Mouse (Mus musculus) hindbrain, embryonic 13.5 days (tissue): Measurements from ENCODE around the gene Nrip2. TPM values are rescaled to one million over a fixed set of nuclear protein-coding genes. Genes with fewer than 3 reads are reported as not detected.

Source experiments
- ATAC-seq: fragments of 200-750 bp; cut with Nextera tagmentation; 2 replicates; pipeline ENCODE4 v1.8.0; 2017; ENCODE audit warnings: moderate TSS enrichment; ENCODE audit not compliant: low FRiP score
- H3K27ac ChIP-seq: fragments of 300-500 bp; sonication (generic); 2 replicates; pipeline ENCODE4 v1.5.1; 2015; ENCODE audit warnings: inconsistent platforms, mild to moderate bottlenecking, moderate library complexity
- H3K27me3 ChIP-seq: fragments of 300-500 bp; sonication (generic); 2 replicates; pipeline ENCODE4 v1.6.1; 2015; ENCODE audit warnings: mild to moderate bottlenecking, inconsistent platforms
- H3K36me3 ChIP-seq: fragments of 300-500 bp; sonication (generic); 2 replicates; pipeline ENCODE4 v1.6.1; 2015; ENCODE audit warnings: mild to moderate bottlenecking, inconsistent platforms
- H3K4me1 ChIP-seq: fragments of 300-500 bp; sonication (generic); replicated peaks from 2 replicates; pipeline ENCODE4 v1.6.1; 2015; ENCODE audit warnings: inconsistent platforms
- H3K4me2 ChIP-seq: fragments of 300-500 bp; sonication (generic); 2 replicates; pipeline ENCODE4 v1.6.1; 2015; ENCODE audit warnings: inconsistent platforms, mild to moderate bottlenecking, moderate library complexity
- H3K4me3 ChIP-seq: fragments of 300-500 bp; sonication (generic); 2 replicates; pipeline ENCODE4 v1.5.1; 2015; ENCODE audit warnings: mild to moderate bottlenecking, inconsistent platforms
- H3K9ac ChIP-seq: fragments of 300-500 bp; sonication (generic); 2 replicates; pipeline ENCODE4 v1.6.1; 2015; ENCODE audit warnings: mild to moderate bottlenecking, inconsistent platforms
- H3K9me3 ChIP-seq: fragments of 300-500 bp; sonication (generic); 2 replicates; pipeline ENCODE4 v1.6.1; 2016; ENCODE audit warnings: inconsistent platforms
- WGBS: fragments of 180-500 bp; shearing (Covaris S2); methylation state at CpG from one replicate; pipeline ENCODE4 v1.1.7; 2015; 5-methylcytosine and 5-hydroxymethylcytosine counted together
- polyA plus RNA-seq: library from polyadenylated mRNA; unstranded; fragments of >200 nt; fragmentation: Nextera tagmentation; extraction: Ambion mirVana; gene quantifications from 2 replicates; pipeline ENCODE4 v1.2.1, GENCODE M21; 2015

Nrip2 gene
- polyA plus RNA-seq, 1 experiment from 2014 or later = 8.1 TPM

GRCm38 (mm10) chr6:128447063-128447462 lies 48.0 kb downstream of the Nrip2 start:
- Histone ChIP-seq H3K27me3 (peaks cover 9% of the 10 kb centered on the region; the same call in 1 of the 2 replicates), H3K36me3 (no peaks in the 10 kb centered on the region), H3K4me1 (peaks cover 8% of the 10 kb centered on the region), H3K9ac (no peak overlapping the region), H3K9me3 (no peaks in the 10 kb centered on the region), H3K27ac (no peak overlapping the region), H3K4me3 (no peak overlapping the region), H3K4me2 (no peak overlapping the region)
- 96% methylated on average over 5 of the region's 5 CpGs for WGBS
- no peak for ATAC-seq

- Histone ChIP-seq H3K4me3 (no peak overlapping the region), H3K27me3 (no peaks in the 10 kb centered on the region), H3K36me3 (no peaks in the 10 kb centered on the region), H3K27ac (no peak overlapping the region), H3K9me3 (no peaks in the 10 kb centered on the region), H3K9ac (no peak overlapping the region), H3K4me1 (no peaks in the 10 kb centered on the region), H3K4me2 (no peak overlapping the region)
- WGBS = 88% methylated on average over 12 of the region's 12 CpGs
- ATAC-seq = no peak
These were observed 56.9 kb downstream of the Nrip2 start for GRCm38 (mm10) chr6:128455835-128456605.

GRCm38 (mm10) chr6:128457186-128457585 lies 58.1 kb downstream of the Nrip2 start:
- WGBS = 87% methylated on average over 5 of the region's 5 CpGs

GRCm38 (mm10) chr6:128460321-128460720 lies 61.2 kb downstream of the Nrip2 start:
- H3K9ac ChIP-seq = no peak overlapping the region
- no peak overlapping the region for H3K27ac ChIP-seq
- no peaks in the 10 kb centered on the region for H3K9me3 ChIP-seq
- H3K27me3 ChIP-seq = no peaks in the 10 kb centered on the region
- H3K4me3 ChIP-seq = no peak overlapping the region
- 62% methylated on average over 1 of the region's 2 CpGs for WGBS
- H3K36me3 ChIP-seq = no peaks in the 10 kb centered on the region
- no peak for ATAC-seq
- no peak overlapping the region for H3K4me2 ChIP-seq
- no peaks in the 10 kb centered on the region for H3K4me1 ChIP-seq

More at GRCm38 (mm10) chr6:128457186-128457585, 58.1 kb downstream of the Nrip2 start:
- ATAC-seq = no peak
- no peaks in the 10 kb centered on the region for H3K36me3 ChIP-seq
- no peak overlapping the region for H3K27ac ChIP-seq
- no peak overlapping the region for H3K4me2 ChIP-seq
- no peaks in the 10 kb centered on the region for H3K4me1 ChIP-seq
- no peak overlapping the region for H3K4me3 ChIP-seq
- no peaks in the 10 kb centered on the region for H3K9me3 ChIP-seq
- no peak overlapping the region for H3K9ac ChIP-seq
- no peaks in the 10 kb centered on the region for H3K27me3 ChIP-seq

- H3K36me3 ChIP-seq = no peaks in the 10 kb centered on the region
- H3K9me3 ChIP-seq = no peaks in the 10 kb centered on the region
- no peaks in the 10 kb centered on the region for H3K27me3 ChIP-seq
- H3K4me2 ChIP-seq = no peak overlapping the region
- no peak overlapping the region for H3K4me3 ChIP-seq
- no peak for ATAC-seq
- no peak overlapping the region for H3K9ac ChIP-seq
- 82% methylated on average over 14 of the region's 14 CpGs for WGBS
- H3K4me1 ChIP-seq = no peaks in the 10 kb centered on the region
- H3K27ac ChIP-seq = no peak overlapping the region
These were observed 61.8 kb downstream of the Nrip2 start for GRCm38 (mm10) chr6:128460729-128461503.

GRCm38 (mm10) chr6:128461606-128462005 lies 62.5 kb downstream of the Nrip2 start:
- no peaks in the 10 kb centered on the region for H3K36me3 ChIP-seq
- H3K4me2 ChIP-seq = no peak overlapping the region
- H3K27me3 ChIP-seq = no peaks in the 10 kb centered on the region
- no peak overlapping the region for H3K4me3 ChIP-seq
- no peak for ATAC-seq
- H3K9ac ChIP-seq = no peak overlapping the region
- no peak overlapping the region for H3K27ac ChIP-seq
- no peaks in the 10 kb centered on the region for H3K4me1 ChIP-seq
- no peaks in the 10 kb centered on the region for H3K9me3 ChIP-seq

GRCm38 (mm10) chr6:128464996-128465395 lies 65.9 kb downstream of the Nrip2 start:
- H3K4me1 ChIP-seq = no peaks in the 10 kb centered on the region
- H3K9ac ChIP-seq = no peak overlapping the region
- H3K4me2 ChIP-seq = no peak overlapping the region
- 86% methylated on average over 4 of the region's 4 CpGs for WGBS
- no peaks in the 10 kb centered on the region for H3K27me3 ChIP-seq
- no peak overlapping the region for H3K27ac ChIP-seq
- H3K36me3 ChIP-seq = no peaks in the 10 kb centered on the region
- no peak for ATAC-seq
- no peaks in the 10 kb centered on the region for H3K9me3 ChIP-seq
- H3K4me3 ChIP-seq = no peak overlapping the region

Other genes starting within 250 kb of the Nrip2 start
- 0.53 and 0.70 TPM in 2 replicates for gene Tead4, start 98.5 kb upstream of the Nrip2 start, polyA plus RNA-seq
- 19.9 and 20.1 TPM in 2 replicates for gene Tulp3, start 43.4 kb upstream of the Nrip2 start, polyA plus RNA-seq
- 115 and 117 TPM in 2 replicates for gene Rhno1, start 36.4 kb upstream of the Nrip2 start, polyA plus RNA-seq
- 8.7 and 9.6 TPM in 2 replicates for gene Foxm1, start 36.3 kb upstream of the Nrip2 start, polyA plus RNA-seq
- gene Tex52, start 23.8 kb upstream of the Nrip2 start, polyA plus RNA-seq = 0.47 and 0.70 TPM in 2 replicates
- gene Gm44596, start 23.8 kb upstream of the Nrip2 start, polyA plus RNA-seq = not detected in 2 replicates
- 41.7 and 46.0 TPM in 2 replicates for gene Itfg2, start 25.6 kb downstream of the Nrip2 start, polyA plus RNA-seq
- gene Fkbp4, start 39.4 kb downstream of the Nrip2 start, polyA plus RNA-seq = 371 and 380 TPM in 2 replicates
- gene Pzp, start 127.4 kb downstream of the Nrip2 start, polyA plus RNA-seq = 0.06 and 0.19 TPM in 2 replicates
- 0.42 and 0.89 TPM in 2 replicates for gene A2ml1, start 182.3 kb downstream of the Nrip2 start, polyA plus RNA-seq
- not detected in 2 replicates for gene Klrb1a, start 224.2 kb downstream of the Nrip2 start, polyA plus RNA-seq